Mouse (Mus musculus): ENCODE data around the gene Khdc4. TPM values are rescaled to one million over a fixed set of nuclear protein-coding genes. Genes with fewer than 3 reads are reported as not detected.
"Not testable (repeated sequence)": the region's sequence is repeated elsewhere in the genome, so short reads cannot be mapped to it uniquely, and the experiment has no call there.

The Khdc4 gene
- total RNA-seq, 4 experiments from 2014 or later, result 48.9 to 84.1 (median 58.1) TPM

DNA sequence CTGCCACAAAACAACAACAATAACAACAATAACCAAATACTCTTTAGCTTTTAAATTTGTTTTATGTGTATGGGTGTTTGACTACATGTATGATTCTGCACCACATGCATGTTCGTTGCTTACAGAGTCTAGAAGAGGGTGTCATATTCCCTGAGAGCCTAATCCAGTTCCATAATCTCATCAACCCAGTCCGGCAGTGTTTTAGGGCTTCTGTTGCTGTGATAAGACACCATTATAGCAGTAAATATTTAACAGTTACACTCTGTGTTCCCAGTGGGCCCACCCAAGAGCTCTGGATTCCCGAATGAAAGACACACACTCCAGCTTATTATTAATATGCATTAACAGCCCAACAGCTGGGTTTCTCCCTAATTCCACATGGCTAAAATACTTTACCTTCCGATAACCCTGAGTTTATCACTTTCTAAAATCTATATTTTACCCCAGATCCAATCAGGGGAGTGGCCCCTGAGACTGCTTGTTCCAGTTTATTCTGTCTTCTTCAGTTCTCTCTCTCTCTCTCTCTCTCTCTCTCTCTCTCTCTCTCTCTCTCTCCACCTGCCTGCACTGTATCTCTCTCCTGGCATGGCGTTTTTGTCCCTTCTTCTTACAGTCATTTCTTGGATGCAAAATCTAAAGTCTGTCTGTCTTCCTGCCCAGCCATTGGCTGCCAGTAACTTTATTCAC is 27.0 kb upstream of the Khdc4 start:
- no peak for DNase-seq

DNA sequence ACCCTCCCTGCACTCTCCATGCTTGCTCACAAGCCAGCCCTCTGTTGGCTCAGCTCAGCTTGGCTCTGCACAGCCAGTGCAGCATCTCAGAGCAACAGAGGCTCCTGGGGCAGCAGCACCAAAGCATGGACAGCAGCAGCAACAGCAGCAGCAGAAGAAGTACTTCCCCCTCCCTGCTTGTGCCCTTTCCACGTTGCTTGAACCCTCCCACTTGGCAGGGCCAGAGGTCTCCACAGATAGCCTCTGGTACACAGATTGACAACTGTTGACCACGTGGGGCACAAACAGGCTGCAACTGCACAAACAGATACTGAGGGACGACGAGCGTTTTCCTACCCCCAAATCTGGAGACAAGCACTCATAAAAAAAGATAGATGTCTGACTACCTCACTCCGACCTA is 25.8 kb upstream of the Khdc4 start:
- no peak for DNase-seq

- no peak for DNase-seq
These were observed 21.5 kb upstream of the Khdc4 start for GRCm38 (mm10) chr3:88664095-88664494.

DNA sequence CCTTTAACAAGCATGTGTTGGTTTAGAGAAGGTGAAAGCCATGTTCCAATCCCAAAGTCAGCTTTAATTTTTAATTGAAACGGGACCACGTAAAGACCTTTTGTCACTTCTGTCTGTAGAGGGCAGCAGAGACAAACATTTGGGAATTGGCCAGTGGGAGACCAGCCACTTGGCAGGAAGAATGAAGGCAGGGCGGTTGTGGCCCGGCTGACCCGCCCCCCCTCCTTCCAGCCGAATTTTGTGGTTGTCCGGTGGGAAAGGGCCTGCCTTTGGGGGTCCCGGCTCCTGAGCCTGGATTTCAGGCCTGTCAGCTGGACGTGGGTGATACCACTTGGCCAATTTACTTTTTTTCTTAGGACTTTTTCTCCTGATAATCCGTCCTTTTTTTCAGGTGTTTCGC is 8.2 kb upstream of the Khdc4 start:
- DNase-seq, result peak; percentile 52

DNA sequence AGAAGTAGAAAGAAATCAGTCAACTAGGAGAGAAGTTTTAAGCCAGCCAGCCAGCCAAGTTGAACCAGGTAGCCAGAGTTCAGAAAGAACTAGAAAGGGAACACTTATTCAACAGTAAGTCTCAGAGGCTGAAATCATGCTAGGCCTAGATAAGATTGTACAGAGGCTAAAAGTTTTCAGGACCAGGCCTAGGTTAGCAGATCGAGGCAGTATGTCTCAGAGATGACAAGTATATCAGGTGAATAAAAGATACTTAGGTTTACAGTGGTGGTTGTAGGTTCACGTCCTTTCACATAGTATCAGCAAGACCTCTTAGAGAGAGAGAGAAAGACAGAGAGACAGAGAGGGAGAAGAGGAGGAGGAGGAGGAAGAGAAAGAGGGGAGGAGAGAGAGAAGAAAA is 1.8 kb upstream of the Khdc4 start:
- DNase-seq, result no peak

GRCm38 (mm10) chr3:88684236-88684979 is 1.2 kb upstream of the Khdc4 start:
- DNase-seq, result no peak

- DNase-seq, result peak; percentile 45
These were observed 402 bp downstream of the Khdc4 start for GRCm38 (mm10) chr3:88685958-88686451.

DNA sequence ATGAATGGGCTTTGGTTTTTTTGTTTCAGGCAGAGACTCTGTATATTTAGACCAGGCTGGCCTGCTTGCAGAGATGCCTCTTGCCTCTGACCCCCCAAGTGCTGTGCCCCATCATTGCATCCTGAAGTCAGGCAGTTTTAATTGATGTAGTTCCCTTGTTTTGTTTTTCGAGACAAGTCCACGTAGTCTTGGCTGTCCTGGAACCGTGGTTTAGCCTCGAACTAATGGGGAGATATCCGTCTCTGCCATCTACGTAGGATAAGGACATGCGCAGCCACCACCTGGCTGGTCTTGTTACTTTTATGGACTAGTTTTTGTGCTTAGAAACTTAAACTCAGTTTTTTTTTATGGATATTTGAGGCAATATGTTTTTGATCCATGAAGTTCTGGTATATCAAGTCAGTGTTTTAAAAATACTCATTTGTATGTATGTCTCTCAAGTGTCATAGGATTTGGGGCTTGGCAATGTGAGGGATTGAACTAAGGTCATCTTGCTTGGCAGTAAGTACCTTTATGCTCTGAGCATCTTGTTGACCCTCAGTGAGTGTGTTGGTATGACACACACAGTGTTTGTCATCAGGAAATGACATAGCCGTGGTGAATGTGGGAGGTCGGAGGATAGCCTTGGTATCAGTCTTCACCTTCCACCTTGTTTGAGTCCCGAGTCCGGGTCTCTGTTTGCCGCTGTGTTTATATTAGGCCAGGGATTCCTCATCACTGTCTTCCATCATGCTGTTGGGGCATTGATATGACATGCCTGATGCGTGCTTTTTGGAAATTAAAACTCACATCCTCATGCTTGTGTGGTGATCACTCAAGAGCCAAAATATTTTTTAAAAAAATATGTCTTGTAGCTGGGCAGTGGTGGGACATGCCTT is 1.4 kb downstream of the Khdc4 start:
- no peak for DNase-seq

DNA sequence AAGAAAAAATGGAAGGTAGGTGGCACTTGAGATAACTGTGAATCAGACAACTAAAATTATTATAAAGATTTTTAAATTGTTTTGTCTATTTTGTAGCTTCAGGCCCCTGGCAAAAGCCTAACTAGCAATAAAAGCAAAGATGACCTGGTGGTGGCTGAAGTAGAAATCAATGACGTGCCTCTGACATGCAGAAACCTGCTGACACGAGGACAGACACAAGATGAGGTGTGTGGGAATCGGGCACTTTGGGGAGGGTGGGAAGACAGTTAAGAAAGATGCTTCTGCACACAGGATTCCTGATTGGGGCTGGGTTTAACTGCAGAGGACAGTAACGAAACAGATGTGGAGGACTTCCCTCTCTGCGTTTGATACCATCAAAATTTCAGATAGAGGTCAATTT is 3.5 kb downstream of the Khdc4 start:
- DNase-seq, result no peak

GRCm38 (mm10) chr3:88695545-88695944 is 9.9 kb downstream of the Khdc4 start:
- DNase-seq, result no peak

- DNase-seq, result no peak
These were observed 12.4 kb downstream of the Khdc4 start for GRCm38 (mm10) chr3:88698051-88698450.

DNA sequence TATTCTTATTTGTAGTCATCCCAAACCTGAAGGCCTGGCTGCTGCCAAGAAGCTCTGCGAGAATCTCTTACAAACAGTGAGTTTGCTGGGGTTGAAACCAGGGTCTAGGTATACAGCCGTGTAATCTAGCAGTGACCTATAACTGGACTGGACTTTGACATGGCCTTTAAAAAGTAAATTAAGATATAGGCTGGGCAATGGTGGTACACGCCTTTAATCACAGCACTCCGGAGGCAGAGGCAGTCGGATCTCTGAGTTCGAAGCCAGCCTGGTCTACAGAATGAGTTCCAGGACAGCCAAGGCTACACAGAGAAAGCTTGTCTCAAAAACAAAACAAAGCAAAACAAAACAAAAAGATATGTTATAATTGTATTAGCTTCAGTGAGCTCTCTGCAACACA is 13.2 kb downstream of the Khdc4 start:
- no peak for DNase-seq

DNA sequence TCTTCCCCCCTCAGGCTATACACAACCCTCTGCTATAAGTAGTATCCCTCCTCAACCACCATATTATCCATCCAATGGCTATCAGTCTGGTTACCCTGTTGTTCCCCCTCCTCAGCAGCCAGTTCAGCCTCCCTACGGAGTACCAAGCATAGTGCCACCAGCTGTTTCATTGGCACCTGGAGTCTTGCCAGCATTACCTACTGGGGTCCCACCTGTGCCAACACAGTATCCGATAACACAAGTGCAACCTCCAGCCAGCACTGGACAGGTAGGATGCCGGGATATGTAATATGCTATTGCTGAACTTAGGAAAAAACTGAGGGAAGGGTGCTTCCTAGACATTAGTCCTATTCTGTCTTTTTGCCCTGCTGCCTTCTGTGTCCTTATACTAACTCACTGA is 14.6 kb downstream of the Khdc4 start:
- no peak for DNase-seq

- no peak for DNase-seq
These were observed 15.6 kb downstream of the Khdc4 start for GRCm38 (mm10) chr3:88701222-88701621.

DNA sequence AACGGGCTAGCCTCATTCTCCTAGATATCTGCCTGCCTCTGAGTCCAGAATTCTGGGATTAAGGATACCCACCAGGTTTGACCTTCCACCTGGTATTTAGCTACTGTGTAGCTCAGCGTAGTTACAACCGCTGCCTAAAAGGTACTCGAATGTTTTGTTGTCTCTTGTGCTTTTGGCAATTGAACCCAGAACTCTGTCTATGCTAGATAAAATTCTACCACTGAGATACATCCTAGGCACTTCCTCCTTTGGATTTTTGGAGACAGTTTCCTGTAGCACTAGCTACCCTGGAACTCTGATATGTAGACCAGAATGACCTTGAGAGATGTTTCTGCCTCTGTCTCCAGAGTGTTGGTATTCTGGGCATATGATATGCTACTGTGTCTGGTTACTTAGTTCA is 28.1 kb downstream of the Khdc4 start:
- DNase-seq, result no peak

DNA sequence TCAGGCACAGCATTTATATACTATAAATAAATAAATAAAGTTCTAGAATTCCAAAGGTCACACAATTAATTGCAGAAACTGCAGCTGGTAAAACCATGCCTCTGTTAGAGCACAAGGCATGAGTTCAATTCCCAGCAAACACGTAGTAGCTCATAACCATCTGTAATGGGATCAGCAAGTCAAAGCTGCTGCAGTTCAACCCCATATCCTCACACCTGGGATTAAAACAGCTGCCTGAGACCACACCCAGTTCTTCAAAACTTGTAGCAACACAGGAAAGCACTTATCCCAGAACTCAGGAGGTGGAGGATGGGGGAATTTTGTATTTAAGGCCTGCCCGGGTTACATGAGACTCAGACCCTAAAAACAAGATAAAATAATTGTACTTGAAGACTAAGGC is 29.1 kb downstream of the Khdc4 start:
- DNase-seq, result no peak

DNA sequence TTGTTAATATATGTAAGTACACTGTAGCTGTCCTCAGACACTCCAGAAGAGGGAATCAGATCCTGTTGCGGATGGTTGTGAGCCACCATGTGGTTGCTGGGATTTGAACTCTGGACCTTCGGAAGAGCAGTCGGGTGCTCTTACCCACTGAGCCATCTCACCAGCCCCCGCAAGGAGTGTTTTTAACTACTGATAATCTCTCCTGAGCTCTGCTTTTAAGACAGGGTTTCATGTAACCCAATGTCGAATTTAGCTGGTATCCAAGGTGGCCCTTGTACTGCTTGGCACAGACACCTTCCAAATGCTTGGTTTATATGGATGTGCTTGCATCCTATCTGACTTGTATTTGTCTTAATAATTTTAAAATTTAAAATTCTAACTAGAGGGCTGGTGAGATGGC is 30.1 kb downstream of the Khdc4 start:
- DNase-seq, result not testable (repeated sequence)

- DNase-seq, result peak; percentile 69
These were observed 31.0 kb downstream of the Khdc4 start, which contains the start of gene Rit1 for GRCm38 (mm10) chr3:88716399-88717197. Rit1 (plus strand) TSS chr3:88716838.

DNA sequence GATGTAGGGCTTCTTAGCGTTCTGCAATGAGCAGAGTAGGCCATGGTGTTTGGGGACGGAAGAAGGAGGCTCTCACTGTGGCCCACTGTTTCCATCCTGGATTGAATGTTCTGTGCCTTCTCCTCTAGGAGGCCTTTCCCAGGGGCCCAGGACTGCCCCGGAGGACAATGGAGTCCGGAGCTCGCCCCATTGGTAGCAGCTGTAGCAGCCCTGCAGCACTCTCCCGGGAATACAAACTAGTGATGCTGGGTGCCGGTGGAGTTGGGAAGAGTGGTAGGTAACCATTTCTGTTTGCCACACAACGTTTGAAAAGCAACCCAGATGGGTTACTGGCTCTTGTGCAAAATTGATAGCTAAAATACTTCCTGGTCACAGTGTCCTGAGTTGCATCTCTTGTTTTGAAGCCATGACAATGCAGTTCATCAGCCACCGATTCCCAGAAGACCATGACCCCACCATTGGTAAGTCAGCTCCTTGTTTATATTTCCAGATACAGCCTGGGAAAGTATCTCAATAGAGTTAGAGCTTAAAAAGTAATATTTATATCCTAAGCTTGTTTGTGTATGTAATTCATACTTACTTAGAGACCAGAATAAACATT is 31.7 kb downstream of the Khdc4 start:
- DNase-seq, result peak; percentile 21

- DNase-seq, result no peak
These were observed 32.2 kb downstream of the Khdc4 start for GRCm38 (mm10) chr3:88717831-88718230.

DNA sequence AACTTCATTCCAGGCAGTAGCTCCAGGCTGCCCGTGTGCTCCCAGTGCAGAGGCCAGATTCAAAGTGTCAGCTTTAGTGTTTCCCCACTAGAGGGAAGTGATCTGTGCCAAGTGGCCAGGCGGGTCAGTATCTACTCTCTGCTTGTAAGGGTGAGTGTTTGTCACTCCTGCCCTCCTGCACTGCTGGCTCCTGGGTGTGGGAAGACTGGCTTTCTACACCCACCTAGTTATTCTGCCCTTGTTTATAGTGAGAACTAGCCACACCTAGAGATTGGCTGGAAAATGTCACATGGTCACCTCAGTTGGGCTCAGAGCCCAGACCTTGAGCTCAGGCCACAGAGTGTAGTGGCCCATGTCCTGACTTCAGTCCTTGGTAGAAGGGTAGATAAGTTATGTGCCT is 33.5 kb downstream of the Khdc4 start:
- DNase-seq, result peak; percentile 47

DNA sequence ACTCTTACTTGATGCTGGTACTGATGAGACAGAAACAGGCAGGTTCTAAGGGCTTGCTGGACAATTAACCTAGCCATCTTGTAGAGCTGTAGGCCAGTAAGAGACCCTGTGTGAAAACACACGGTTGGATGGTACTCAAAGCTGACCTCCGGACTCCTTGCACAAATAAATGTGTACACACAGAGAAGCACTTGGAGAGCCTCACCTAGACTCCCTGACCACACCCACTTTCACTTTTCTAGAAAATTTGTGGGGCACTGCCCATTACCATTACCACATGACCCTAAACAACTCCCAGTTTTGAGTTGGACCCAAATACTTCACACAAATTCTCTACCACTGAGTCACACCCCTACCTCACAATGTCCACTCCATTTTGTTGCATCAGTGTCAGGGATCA is 51.0 kb downstream of the Khdc4 start:
- no peak for DNase-seq
